Mouse (Mus musculus): Measurements from ENCODE around the gene Ankrd34a. TPM values are rescaled to one million over a fixed set of nuclear protein-coding genes. Genes with fewer than 3 reads are reported as not detected.

Ankrd34a gene
- total and polyA plus RNA-seq, 2 experiments from 2014 or later, result 1.2 to 6.8 TPM

GRCm38 (mm10) chr3:96559398-96559910 is 37.0 kb upstream of the Ankrd34a start:
- peaks cover 30% of the 10 kb centered on the region for H3K36me3 ChIP-seq (replicated peaks; ENCODE audit: control insufficient read depth, insufficient read depth, low read length)
- H3K27me3 ChIP-seq (ENCODE audit: control insufficient read depth, insufficient read depth, low read length), result no peaks in the 10 kb centered on the region
- H3K4me3 ChIP-seq (ENCODE audit: low read depth, low read length), result peak overlapping the region; percentile 73
- WGBS, result 5% methylated on average over 12 of the region's 12 CpGs
- H3K4me2 ChIP-seq (ENCODE audit: low read depth, low read length), result peak overlapping the region; percentile 84
- H3K27ac ChIP-seq (ENCODE audit: low read depth), result peak overlapping the region; percentile 96
- H3K9ac ChIP-seq (replicated peaks; ENCODE audit: low read depth, low read length), result peak overlapping the region; percentile 96
- DNase-seq (ENCODE audit: low spot score), result peak; percentile 56
- no peak for ATAC-seq (ENCODE audit: insufficient read depth, low read depth)
- TF ChIP-seq EP300 (IDR thresholded peaks at IDR 0.05; ENCODE audit: low read depth), result no peak; the same call in 1 of the 2 replicates
- no peak for TF ChIP-seq CTCF (IDR thresholded peaks at IDR 0.05; ENCODE audit: low read depth)
- H3K9me3 ChIP-seq (replicated peaks; ENCODE audit: control insufficient read depth, low read length), result no peaks in the 10 kb centered on the region
- H3K4me1 ChIP-seq (ENCODE audit: control insufficient read depth, insufficient read depth), result peaks cover 24% of the 10 kb centered on the region

DNA sequence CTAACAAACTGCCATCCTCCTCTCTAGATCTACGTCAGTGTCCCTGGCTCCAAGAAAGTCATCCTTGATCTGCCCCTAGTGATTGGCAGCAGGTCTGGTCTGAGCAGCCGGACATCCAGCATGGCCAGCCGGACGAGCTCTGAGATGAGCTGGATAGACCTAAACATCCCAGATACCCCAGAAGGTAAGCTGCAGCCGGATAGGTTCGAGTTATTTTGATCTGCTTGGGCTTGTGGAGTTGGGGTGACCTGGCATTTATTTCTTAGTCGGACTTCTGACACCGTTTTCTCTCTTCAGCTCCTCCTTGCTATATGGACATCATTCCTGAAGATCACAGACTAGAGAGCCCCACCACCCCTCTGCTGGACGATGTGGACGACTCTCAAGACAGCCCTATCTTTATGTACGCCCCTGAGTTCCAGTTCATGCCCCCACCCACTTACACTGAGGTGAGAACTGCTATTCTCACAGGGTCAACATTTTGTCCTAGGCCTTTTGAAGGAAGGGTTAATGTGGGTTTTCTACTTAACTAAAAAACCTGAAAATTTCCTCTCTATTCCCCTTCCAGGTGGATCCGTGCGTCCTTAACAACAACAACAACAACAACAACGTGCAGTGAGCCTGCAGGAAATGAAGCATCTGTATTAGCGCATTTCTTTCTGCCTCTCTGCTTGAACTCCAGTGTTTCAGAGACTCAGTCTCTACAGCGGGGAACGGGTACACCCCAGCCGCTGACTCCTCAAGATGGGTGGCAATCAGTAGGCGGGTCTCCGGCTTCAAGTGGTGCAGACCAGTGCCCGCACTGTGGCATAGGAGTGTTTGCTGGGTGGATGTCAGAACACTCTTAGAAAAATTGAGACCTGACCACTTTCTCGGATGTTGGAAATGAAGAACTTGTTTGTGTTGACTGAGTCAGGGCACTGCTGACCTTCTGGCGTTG is 36.3 kb upstream of the Ankrd34a start:
- H3K9me3 ChIP-seq (replicated peaks; ENCODE audit: control insufficient read depth, low read length), result no peaks in the 10 kb centered on the region
- peaks cover 30% of the 10 kb centered on the region for H3K36me3 ChIP-seq (replicated peaks; ENCODE audit: control insufficient read depth, insufficient read depth, low read length)
- no peak for DNase-seq (ENCODE audit: low spot score)
- H3K4me3 ChIP-seq (ENCODE audit: low read depth, low read length), result peak overlapping the region; percentile 73
- 13% methylated on average over 23 of the region's 23 CpGs for WGBS
- H3K9ac ChIP-seq (replicated peaks; ENCODE audit: low read depth, low read length), result peak overlapping the region; percentile 96
- no peaks in the 10 kb centered on the region for H3K27me3 ChIP-seq (ENCODE audit: control insufficient read depth, insufficient read depth, low read length)
- peak overlapping the region; percentile 84 for H3K4me2 ChIP-seq (ENCODE audit: low read depth, low read length)
- ATAC-seq (ENCODE audit: insufficient read depth, low read depth), result no peak
- H3K4me1 ChIP-seq (ENCODE audit: control insufficient read depth, insufficient read depth), result peaks cover 23% of the 10 kb centered on the region
- H3K27ac ChIP-seq (ENCODE audit: low read depth), result peak overlapping the region; percentile 96
- peak; percentile 79; the same call in 1 of the 2 replicates for TF ChIP-seq EP300 (IDR thresholded peaks at IDR 0.05; ENCODE audit: low read depth)
- no peak for TF ChIP-seq CTCF (IDR thresholded peaks at IDR 0.05; ENCODE audit: low read depth)

- H3K36me3 ChIP-seq (replicated peaks; ENCODE audit: control insufficient read depth, insufficient read depth, low read length), result peaks cover 30% of the 10 kb centered on the region
- peaks cover 22% of the 10 kb centered on the region for H3K4me1 ChIP-seq (ENCODE audit: control insufficient read depth, insufficient read depth)
- no peaks in the 10 kb centered on the region for H3K27me3 ChIP-seq (ENCODE audit: control insufficient read depth, insufficient read depth, low read length)
- no peak for DNase-seq (ENCODE audit: low spot score)
- whole genome bisulfite sequencing, result 39% methylated on average over 9 of the region's 9 CpGs
- H3K4me2 ChIP-seq (ENCODE audit: low read depth, low read length), result peak overlapping the region; percentile 84
- ATAC-seq (ENCODE audit: insufficient read depth, low read depth), result no peak
- H3K9ac ChIP-seq (replicated peaks; ENCODE audit: low read depth, low read length), result peak overlapping the region; percentile 96
- H3K27ac ChIP-seq (ENCODE audit: low read depth), result peak overlapping the region; percentile 96
- TF ChIP-seq CTCF (IDR thresholded peaks at IDR 0.05; ENCODE audit: low read depth) (no peak), EP300 (IDR thresholded peaks at IDR 0.05; ENCODE audit: low read depth) (no peak; the same call in 1 of the 2 replicates)
- peak overlapping the region; percentile 73 for H3K4me3 ChIP-seq (ENCODE audit: low read depth, low read length)
- no peaks in the 10 kb centered on the region for H3K9me3 ChIP-seq (replicated peaks; ENCODE audit: control insufficient read depth, low read length)
Measured at GRCm38 (mm10) chr3:96560881-96561668, 35.4 kb upstream of the Ankrd34a start.

GRCm38 (mm10) chr3:96561946-96562681 is 34.3 kb upstream of the Ankrd34a start:
- ATAC-seq (ENCODE audit: insufficient read depth, low read depth), result peak; percentile 25
- Histone ChIP-seq H3K9ac (replicated peaks; ENCODE audit: low read depth, low read length) (peak overlapping the region; percentile 96), H3K27ac (ENCODE audit: low read depth) (peak overlapping the region; percentile 96), H3K4me3 (ENCODE audit: low read depth, low read length) (peak overlapping the region; percentile 73), H3K9me3 (replicated peaks; ENCODE audit: control insufficient read depth, low read length) (no peaks in the 10 kb centered on the region), H3K27me3 (ENCODE audit: control insufficient read depth, insufficient read depth, low read length) (no peaks in the 10 kb centered on the region), H3K4me2 (ENCODE audit: low read depth, low read length) (peak overlapping the region; percentile 84), H3K36me3 (replicated peaks; ENCODE audit: control insufficient read depth, insufficient read depth, low read length) (peaks cover 30% of the 10 kb centered on the region), H3K4me1 (ENCODE audit: control insufficient read depth, insufficient read depth) (peaks cover 19% of the 10 kb centered on the region)
- 28% methylated on average over 10 of the region's 10 CpGs for WGBS
- TF ChIP-seq EP300 (IDR thresholded peaks at IDR 0.05; ENCODE audit: low read depth) (no peak; the same call in 1 of the 2 replicates), CTCF (IDR thresholded peaks at IDR 0.05; ENCODE audit: low read depth) (no peak)
- peak; percentile 69 for DNase-seq (ENCODE audit: low spot score)

Data from heart, postnatal 0 days (tissue).